Mouse (Mus musculus) lung, embryonic 14.5 days (tissue): ENCODE measurements around the gene Zc3h18. TPM values are rescaled to one million over a fixed set of nuclear protein-coding genes. Genes with fewer than 3 reads are reported as not detected.

Source experiments
- ATAC-seq: fragments of 200-750 bp; cut with Nextera tagmentation; 2 replicates; pipeline ENCODE4 v1.8.0; 2017; ENCODE audit warnings: mild to moderate bottlenecking, moderate TSS enrichment, moderate library complexity; ENCODE audit not compliant: insufficient read depth
- DNase-seq: peaks from one replicate; pipeline ENCODE4 v3.0.0-alpha.2; 2015
- H3K27ac ChIP-seq: fragments of 300-500 bp; sonication (generic); 2 replicates; pipeline ENCODE4 v1.5.1; 2014; ENCODE audit warnings: low read depth, mild to moderate bottlenecking, moderate library complexity
- H3K27me3 ChIP-seq: fragments of 300-500 bp; sonication (generic); 2 replicates; pipeline ENCODE4 v1.6.1; 2014; ENCODE audit warnings: low read length, control low read depth; ENCODE audit not compliant: insufficient read depth
- H3K36me3 ChIP-seq: fragments of 300-500 bp; sonication (generic); 2 replicates; pipeline ENCODE4 v1.6.1; 2014; ENCODE audit warnings: control low read depth; ENCODE audit not compliant: insufficient read depth
- H3K4me1 ChIP-seq: fragments of 300-500 bp; sonication (generic); 2 replicates; pipeline ENCODE4 v1.6.1; 2014; ENCODE audit warnings: antibody characterized with exemption, control low read depth; ENCODE audit not compliant: insufficient read depth
- H3K4me2 ChIP-seq: fragments of 300-500 bp; sonication (generic); 2 replicates; pipeline ENCODE4 v1.6.1; 2014; ENCODE audit warnings: mild to moderate bottlenecking
- H3K4me3 ChIP-seq: fragments of 300-500 bp; sonication (generic); 2 replicates; pipeline ENCODE4 v1.5.1; 2014; ENCODE audit warnings: low read depth, low read length
- H3K9ac ChIP-seq: fragments of 300-500 bp; sonication (generic); 2 replicates; pipeline ENCODE4 v1.6.1; 2014
- H3K9me3 ChIP-seq: fragments of 300-500 bp; sonication (generic); 2 replicates; pipeline ENCODE4 v1.6.1; 2016; ENCODE audit warnings: low read depth, low read length, control low read depth
- CTCF ChIP-seq: IDR thresholded peaks from 2 replicates; pipeline ENCODE4 v1.5.1; 2016; ENCODE audit warnings: antibody characterized with exemption, low read depth
- WGBS: fragments of 180-500 bp; shearing (Covaris S2); extraction: QIAGEN DNeasy Blood & Tissue Kit; methylation state at CpG from one replicate; pipeline ENCODE4 v1.1.7; 2014; 5-methylcytosine and 5-hydroxymethylcytosine counted together
- polyA plus RNA-seq: library from polyadenylated mRNA; unstranded; fragments of >200 nt; fragmentation: Nextera tagmentation; extraction: Ambion mirVana; gene quantifications from 2 replicates; pipeline ENCODE4 v1.2.1, GENCODE M21; 2014

Zc3h18 gene
- polyA plus RNA-seq, 1 experiment from 2014 or later: 44.3 TPM

GRCm38 (mm10) chr8:122439336-122439735 is 62.9 kb downstream of the Zc3h18 start:
- H3K27me3 ChIP-seq: no peaks in the 10 kb centered on the region
- no peak overlapping the region for H3K9ac ChIP-seq
- ATAC-seq (no peak), DNase-seq (no peak)
- 0 out of 2 replicates have a peak, but pooled peaks cover 3% of the 10 kb centered on the region for H3K4me1 ChIP-seq
- no peak overlapping the region for H3K4me2 ChIP-seq
- TF ChIP-seq CTCF: no peak
- no peak overlapping the region for H3K27ac ChIP-seq
- H3K9me3 ChIP-seq: no peaks in the 10 kb centered on the region
- peaks cover 36% of the 10 kb centered on the region for H3K36me3 ChIP-seq
- 96% methylated on average over 16 of the region's 16 CpGs for WGBS
- H3K4me3 ChIP-seq: no peak overlapping the region

GRCm38 (mm10) chr8:122441326-122441725 is 64.9 kb downstream of the Zc3h18 start:
- Histone ChIP-seq H3K9me3 (no peaks in the 10 kb centered on the region), H3K36me3 (peaks cover 21% of the 10 kb centered on the region), H3K4me2 (no peak overlapping the region), H3K27ac (no peak overlapping the region), H3K27me3 (no peaks in the 10 kb centered on the region), H3K4me3 (no peak overlapping the region), H3K9ac (no peak overlapping the region), H3K4me1 (peaks cover 10% of the 10 kb centered on the region; the same call in 1 of the 2 replicates)
- 90% methylated on average over 1 of the region's 1 CpGs for WGBS
- TF ChIP-seq CTCF: no peak
- ATAC-seq: no peak
- no peak for DNase-seq

- Histone ChIP-seq H3K27ac (0 out of 2 replicates have a peak overlapping the region, but pooled peaks have one; percentile 63), H3K9ac (peak overlapping the region; percentile 67), H3K4me3 (peak overlapping the region; percentile 64), H3K4me1 (peaks cover 10% of the 10 kb centered on the region; the same call in 1 of the 2 replicates), H3K4me2 (peak overlapping the region; percentile 98), H3K27me3 (no peaks in the 10 kb centered on the region), H3K36me3 (peaks cover 11% of the 10 kb centered on the region; the same call in 1 of the 2 replicates), H3K9me3 (no peaks in the 10 kb centered on the region)
- ATAC-seq (no peak), DNase-seq (no peak)
- no peak for TF ChIP-seq CTCF
- 18% methylated on average over 7 of the region's 7 CpGs for WGBS
These were observed 65.9 kb downstream of the Zc3h18 start for GRCm38 (mm10) chr8:122442356-122442755.

GRCm38 (mm10) chr8:122442781-122443180 is 66.4 kb downstream of the Zc3h18 start:
- 0% methylated on average over 12 of the region's 12 CpGs for WGBS
- peaks cover 10% of the 10 kb centered on the region; the same call in 1 of the 2 replicates for H3K4me1 ChIP-seq
- no peak for TF ChIP-seq CTCF
- H3K9ac ChIP-seq: peak overlapping the region; percentile 67
- ATAC-seq (peak; percentile 3; the same call in 1 of the 2 replicates), DNase-seq (no peak)
- peak overlapping the region; percentile 98 for H3K4me2 ChIP-seq
- H3K4me3 ChIP-seq: peak overlapping the region; percentile 64
- no peaks in the 10 kb centered on the region for H3K9me3 ChIP-seq
- H3K27me3 ChIP-seq: no peaks in the 10 kb centered on the region
- H3K27ac ChIP-seq: peak overlapping the region; percentile 63; the same call in 1 of the 2 replicates
- H3K36me3 ChIP-seq: peaks cover 9% of the 10 kb centered on the region; the same call in 1 of the 2 replicates

GRCm38 (mm10) chr8:122443262-122444006 is 67.0 kb downstream of the Zc3h18 start, which contains the start of gene Mvd:
Mvd (minus strand) TSS chr8:122443422.
- under 1% methylated on average over 47 of the region's 47 CpGs for WGBS
- H3K4me1 ChIP-seq: peaks cover 10% of the 10 kb centered on the region; the same call in 1 of the 2 replicates
- H3K4me2 ChIP-seq: peak within 1 kb of the TSS; percentile 98
- TF ChIP-seq CTCF: peak; percentile 46
- no peaks in the 10 kb centered on the region for H3K27me3 ChIP-seq
- peak within 1 kb of the TSS; percentile 97 for H3K27ac ChIP-seq
- peak within 1 kb of the TSS; percentile 64 for H3K4me3 ChIP-seq
- peaks cover 9% of the 10 kb centered on the region; the same call in 1 of the 2 replicates for H3K36me3 ChIP-seq
- H3K9me3 ChIP-seq: no peaks in the 10 kb centered on the region
- DNase-seq (peak; percentile 100), ATAC-seq (peak; percentile 98)
- H3K9ac ChIP-seq: peak within 1 kb of the TSS; percentile 71

- peak; percentile 97 for DNase-seq
- WGBS: 1% methylated on average over 19 of the region's 19 CpGs
- no peak for TF ChIP-seq CTCF
- H3K4me1 ChIP-seq: peaks cover 10% of the 10 kb centered on the region; the same call in 1 of the 2 replicates
- ATAC-seq: peak; percentile 76
- H3K4me2 ChIP-seq: peak overlapping the region; percentile 98
- no peaks in the 10 kb centered on the region for H3K27me3 ChIP-seq
- peak overlapping the region; percentile 64 for H3K4me3 ChIP-seq
- peak overlapping the region; percentile 97 for H3K27ac ChIP-seq
- no peaks in the 10 kb centered on the region for H3K9me3 ChIP-seq
- H3K9ac ChIP-seq: peak overlapping the region; percentile 71
- peaks cover 8% of the 10 kb centered on the region; the same call in 1 of the 2 replicates for H3K36me3 ChIP-seq
These were observed 67.8 kb downstream of the Zc3h18 start for GRCm38 (mm10) chr8:122444058-122444748.
